Mouse (Mus musculus) gastrocnemius, adult 2 months (tissue): ENCODE measurements around the gene 0610012G03Rik. TPM values are rescaled to one million over a fixed set of nuclear protein-coding genes. Genes with fewer than 3 reads are reported as not detected.
A peak's percentile ranks its signal among the peaks of the same experiment; 100 is the strongest.

Experiments
- DNase-seq: peaks from one replicate; pipeline ENCODE4 v3.0.0; 2022
- H3K27ac ChIP-seq: fragments of 200-600 bp; 2 replicates; pipeline ENCODE4 v1.8.1; 2022; ENCODE audit warnings: mild to moderate bottlenecking
- H3K4me3 ChIP-seq: fragments of 200-600 bp; 2 replicates; pipeline ENCODE4 v1.8.1; 2022; ENCODE audit warnings: mild to moderate bottlenecking, moderate library complexity
- CTCF ChIP-seq: fragments of 200-600 bp; IDR thresholded peaks from 2 replicates; pipeline ENCODE4 v1.8.1; 2022; ENCODE audit warnings: antibody characterized with exemption, mild to moderate bottlenecking, moderate library complexity
- intact Hi-C: fragments of 180-260 bp; cut with DNase I; formaldehyde crosslinking; loops from one replicate; pipeline ENCODE4 v1.15.1; 2025
- total RNA-seq, 2 experiments: library from RNA; stranded (reverse); gene quantifications; 2 replicates each; pipeline ENCODE4 v1.2.3; 2021

Gene 0610012G03Rik
- total RNA-seq, 2 experiments from 2014 or later = 52.1 to 66.5 TPM

- intact Hi-C loops = no loop called here
- DNase-seq = no peak
- H3K27ac ChIP-seq = no peak overlapping the region
- H3K4me3 ChIP-seq = no peak overlapping the region
- no peak for TF ChIP-seq CTCF
Measured at GRCm38 (mm10) chr16:31927412-31927811, 20.9 kb downstream of the 0610012G03Rik start.

- no peak for DNase-seq
- intact Hi-C loops = no loop called here
Measured at GRCm38 (mm10) chr16:31926547-31927182, 21.6 kb downstream of the 0610012G03Rik start.

GRCm38 (mm10) chr16:31926091-31926490 is 22.2 kb downstream of the 0610012G03Rik start:
- Histone ChIP-seq H3K4me3 (no peak overlapping the region), H3K27ac (no peak overlapping the region)
- TF ChIP-seq CTCF = no peak
- no peak for DNase-seq
- intact Hi-C loops = no loop called here

More at GRCm38 (mm10) chr16:31926547-31927182, 21.6 kb downstream of the 0610012G03Rik start:
- H3K27ac ChIP-seq = no peak overlapping the region
- H3K4me3 ChIP-seq = no peak overlapping the region
- no peak for TF ChIP-seq CTCF

- no peak for DNase-seq
- TF ChIP-seq CTCF = no peak
- no peak overlapping the region for H3K27ac ChIP-seq
- no peak overlapping the region for H3K4me3 ChIP-seq
- intact Hi-C loops = no loop called here
Measured at GRCm38 (mm10) chr16:31924368-31924767, 23.9 kb downstream of the 0610012G03Rik start.

GRCm38 (mm10) chr16:31918248-31918724 is 30.0 kb downstream of the 0610012G03Rik start:
- intact Hi-C loops = loop anchor here (1.0 to 2.0 kb wide), 3 partner anchors 40 to 459 kb away; partner anchors contain the start of gene Meltf
- peak; percentile 64 for DNase-seq
- peak; percentile 90 for TF ChIP-seq CTCF
- peak overlapping the region; percentile 34 for H3K4me3 ChIP-seq
- H3K27ac ChIP-seq = no peak overlapping the region

- no peak overlapping the region for H3K27ac ChIP-seq
- TF ChIP-seq CTCF = no peak
- no peak overlapping the region for H3K4me3 ChIP-seq
- DNase-seq = no peak
- intact Hi-C loops = loop anchor here (1.0 to 2.0 kb wide), 3 partner anchors 39 to 459 kb away; partner anchors contain the start of gene Meltf
Measured at GRCm38 (mm10) chr16:31917776-31918175, 30.5 kb downstream of the 0610012G03Rik start.

GRCm38 (mm10) chr16:31910281-31910847 is 37.9 kb downstream of the 0610012G03Rik start:
- H3K4me3 ChIP-seq = no peak overlapping the region
- intact Hi-C loops = no loop called here
- TF ChIP-seq CTCF = no peak
- H3K27ac ChIP-seq = no peak overlapping the region
- no peak for DNase-seq

- intact Hi-C loops = no loop called here
- Histone ChIP-seq H3K4me3 (peak overlapping the region; percentile 15; the same call in 1 of the 2 replicates), H3K27ac (no peak overlapping the region)
- no peak for TF ChIP-seq CTCF
- DNase-seq = no peak
Measured at GRCm38 (mm10) chr16:31908959-31909358, 39.3 kb downstream of the 0610012G03Rik start.

- Histone ChIP-seq H3K27ac (no peak overlapping the region), H3K4me3 (peak overlapping the region; percentile 61)
- intact Hi-C loops = no loop called here
- DNase-seq = peak; percentile 53
- no peak for TF ChIP-seq CTCF
Measured at GRCm38 (mm10) chr16:31906896-31907295, 41.4 kb downstream of the 0610012G03Rik start.

GRCm38 (mm10) chr16:31905891-31906825 is 42.1 kb downstream of the 0610012G03Rik start:
- Histone ChIP-seq H3K27ac (no peak overlapping the region), H3K4me3 (peak overlapping the region; percentile 61)
- intact Hi-C loops = no loop called here
- DNase-seq = no peak
- no peak for TF ChIP-seq CTCF

GRCm38 (mm10) chr16:31905331-31905730 is 43.0 kb downstream of the 0610012G03Rik start:
- peak; percentile 42 for TF ChIP-seq CTCF
- DNase-seq = no peak
- intact Hi-C loops = no loop called here
- Histone ChIP-seq H3K4me3 (no peak overlapping the region), H3K27ac (no peak overlapping the region)

- H3K4me3 ChIP-seq = no peak overlapping the region
- intact Hi-C loops = no loop called here
- H3K27ac ChIP-seq = no peak overlapping the region
- no peak for DNase-seq
- TF ChIP-seq CTCF = no peak
Measured at GRCm38 (mm10) chr16:31903239-31903638, 45.1 kb downstream of the 0610012G03Rik start.
